Mouse (Mus musculus): ENCODE data around the gene Jund. TPM values are rescaled to one million over a fixed set of nuclear protein-coding genes. Genes with fewer than 3 reads are reported as not detected.

Jund gene
- polyA plus RNA-seq, 1 experiment from 2014 or later, result 19.6 TPM

GRCm38 (mm10) chr8:70700555-70700922 lies 1.8 kb downstream of the Jund start:
- ATAC-seq (peak; percentile 10; the same call in 1 of the 2 replicates), DNase-seq (peak; percentile 93)
- H3K4me3 ChIP-seq (ENCODE audit: low read depth, low read length), result peak overlapping the region; percentile 91
- peaks cover 37% of the 10 kb centered on the region for H3K4me1 ChIP-seq (ENCODE audit: insufficient read depth)
- no peaks in the 10 kb centered on the region for H3K27me3 ChIP-seq (ENCODE audit: insufficient read depth, low read length)
- no peaks in the 10 kb centered on the region for H3K36me3 ChIP-seq (replicated peaks; ENCODE audit: insufficient read depth, low read length)
- H3K4me2 ChIP-seq (ENCODE audit: low read depth, low read length), result peak overlapping the region; percentile 90
- WGBS (ENCODE audit: insufficient replicate concordance), result 1% methylated on average over 20 of the region's 20 CpGs
- no peaks in the 10 kb centered on the region for H3K9me3 ChIP-seq (ENCODE audit: low read length)
- TF ChIP-seq EP300 (IDR thresholded peaks at IDR 0.05; ENCODE audit: low read depth) (peak; percentile 46; the same call in 1 of the 2 replicates), CTCF (IDR thresholded peaks at IDR 0.05; ENCODE audit: low read depth) (peak; percentile 95)
- H3K9ac ChIP-seq (replicated peaks), result peak overlapping the region; percentile 99
- H3K27ac ChIP-seq (ENCODE audit: low read depth), result peak overlapping the region; percentile 99

- 51% methylated on average over 10 of the region's 10 CpGs for WGBS (ENCODE audit: insufficient replicate concordance)
- Histone ChIP-seq H3K27ac (ENCODE audit: low read depth) (peak overlapping the region; percentile 99), H3K4me1 (ENCODE audit: insufficient read depth) (peaks cover 29% of the 10 kb centered on the region), H3K9me3 (ENCODE audit: low read length) (no peaks in the 10 kb centered on the region), H3K4me3 (ENCODE audit: low read depth, low read length) (peak overlapping the region; percentile 91), H3K9ac (replicated peaks) (peak overlapping the region; percentile 99), H3K36me3 (replicated peaks; ENCODE audit: insufficient read depth, low read length) (no peaks in the 10 kb centered on the region), H3K27me3 (ENCODE audit: insufficient read depth, low read length) (no peaks in the 10 kb centered on the region), H3K4me2 (ENCODE audit: low read depth, low read length) (peak overlapping the region; percentile 90)
- no peak for DNase-seq
- ATAC-seq, result no peak
- TF ChIP-seq EP300 (IDR thresholded peaks at IDR 0.05; ENCODE audit: low read depth), result no peak
- no peak for TF ChIP-seq CTCF (IDR thresholded peaks at IDR 0.05; ENCODE audit: low read depth)
Measured at GRCm38 (mm10) chr8:70701048-70701981, 2.6 kb downstream of the Jund start.

GRCm38 (mm10) chr8:70701982-70702841 lies 3.5 kb downstream of the Jund start:
- H3K27ac ChIP-seq (ENCODE audit: low read depth), result no peak overlapping the region
- TF ChIP-seq EP300 (IDR thresholded peaks at IDR 0.05; ENCODE audit: low read depth), result no peak
- TF ChIP-seq CTCF (IDR thresholded peaks at IDR 0.05; ENCODE audit: low read depth), result no peak
- no peak overlapping the region for H3K4me2 ChIP-seq (ENCODE audit: low read depth, low read length)

GRCm38 (mm10) chr8:70702842-70703182 lies 4.1 kb downstream of the Jund start:
- Histone ChIP-seq H3K4me1 (ENCODE audit: insufficient read depth) (peaks cover 15% of the 10 kb centered on the region), H3K4me2 (ENCODE audit: low read depth, low read length) (no peak overlapping the region), H3K27me3 (ENCODE audit: insufficient read depth, low read length) (no peaks in the 10 kb centered on the region), H3K9me3 (ENCODE audit: low read length) (no peaks in the 10 kb centered on the region), H3K36me3 (replicated peaks; ENCODE audit: insufficient read depth, low read length) (no peaks in the 10 kb centered on the region), H3K27ac (ENCODE audit: low read depth) (no peak overlapping the region), H3K4me3 (ENCODE audit: low read depth, low read length) (no peak overlapping the region), H3K9ac (replicated peaks) (no peak overlapping the region)
- DNase-seq, result no peak
- 82% methylated on average over 3 of the region's 3 CpGs for WGBS (ENCODE audit: insufficient replicate concordance)
- no peak for ATAC-seq
- no peak for TF ChIP-seq CTCF (IDR thresholded peaks at IDR 0.05; ENCODE audit: low read depth)
- no peak for TF ChIP-seq EP300 (IDR thresholded peaks at IDR 0.05; ENCODE audit: low read depth)

More at GRCm38 (mm10) chr8:70701982-70702841, 3.5 kb downstream of the Jund start:
- Histone ChIP-seq H3K4me1 (ENCODE audit: insufficient read depth) (peaks cover 21% of the 10 kb centered on the region), H3K36me3 (replicated peaks; ENCODE audit: insufficient read depth, low read length) (no peaks in the 10 kb centered on the region), H3K9me3 (ENCODE audit: low read length) (no peaks in the 10 kb centered on the region), H3K4me3 (ENCODE audit: low read depth, low read length) (no peak overlapping the region), H3K9ac (replicated peaks) (no peak overlapping the region), H3K27me3 (ENCODE audit: insufficient read depth, low read length) (no peaks in the 10 kb centered on the region)
- ATAC-seq (no peak), DNase-seq (no peak)
- 79% methylated on average over 2 of the region's 2 CpGs for WGBS (ENCODE audit: insufficient replicate concordance)

GRCm38 (mm10) chr8:70703287-70703686 lies 4.5 kb downstream of the Jund start, which contains the start of gene Iqcn:
TSS of gene Iqcn (plus strand) at chr8:70703457.
- Histone ChIP-seq H3K27me3 (ENCODE audit: insufficient read depth, low read length) (no peaks in the 10 kb centered on the region), H3K36me3 (replicated peaks; ENCODE audit: insufficient read depth, low read length) (no peaks in the 10 kb centered on the region), H3K4me2 (ENCODE audit: low read depth, low read length) (no peak within 1 kb of the TSS), H3K27ac (ENCODE audit: low read depth) (no peak within 1 kb of the TSS), H3K9me3 (ENCODE audit: low read length) (no peaks in the 10 kb centered on the region), H3K4me1 (ENCODE audit: insufficient read depth) (peaks cover 11% of the 10 kb centered on the region), H3K9ac (replicated peaks) (no peak within 1 kb of the TSS), H3K4me3 (ENCODE audit: low read depth, low read length) (no peak within 1 kb of the TSS)
- WGBS (ENCODE audit: insufficient replicate concordance), result 86% methylated on average over 3 of the region's 3 CpGs
- ATAC-seq (no peak), DNase-seq (no peak)
- TF ChIP-seq CTCF (IDR thresholded peaks at IDR 0.05; ENCODE audit: low read depth) (no peak), EP300 (IDR thresholded peaks at IDR 0.05; ENCODE audit: low read depth) (no peak)

- TF ChIP-seq CTCF (IDR thresholded peaks at IDR 0.05; ENCODE audit: low read depth), result no peak
- no peak for TF ChIP-seq EP300 (IDR thresholded peaks at IDR 0.05; ENCODE audit: low read depth)
- Histone ChIP-seq H3K27me3 (ENCODE audit: insufficient read depth, low read length) (no peaks in the 10 kb centered on the region), H3K4me3 (ENCODE audit: low read depth, low read length) (no peak overlapping the region), H3K27ac (ENCODE audit: low read depth) (no peak overlapping the region), H3K9ac (replicated peaks) (no peak overlapping the region), H3K4me1 (ENCODE audit: insufficient read depth) (no peaks in the 10 kb centered on the region), H3K4me2 (ENCODE audit: low read depth, low read length) (no peak overlapping the region), H3K9me3 (ENCODE audit: low read length) (no peaks in the 10 kb centered on the region), H3K36me3 (replicated peaks; ENCODE audit: insufficient read depth, low read length) (no peaks in the 10 kb centered on the region)
- DNase-seq (no peak), ATAC-seq (no peak)
- WGBS (ENCODE audit: insufficient replicate concordance), result 78% methylated on average over 14 of the region's 14 CpGs
Measured at GRCm38 (mm10) chr8:70708281-70708680, 9.5 kb downstream of the Jund start.
